Mouse (Mus musculus): ENCODE results near the gene Ldlr.
"Not testable (repeated sequence)": the region's sequence is repeated elsewhere in the genome, so short reads cannot be mapped to it uniquely, and the experiment has no call there.

Ldlr gene

DNA sequence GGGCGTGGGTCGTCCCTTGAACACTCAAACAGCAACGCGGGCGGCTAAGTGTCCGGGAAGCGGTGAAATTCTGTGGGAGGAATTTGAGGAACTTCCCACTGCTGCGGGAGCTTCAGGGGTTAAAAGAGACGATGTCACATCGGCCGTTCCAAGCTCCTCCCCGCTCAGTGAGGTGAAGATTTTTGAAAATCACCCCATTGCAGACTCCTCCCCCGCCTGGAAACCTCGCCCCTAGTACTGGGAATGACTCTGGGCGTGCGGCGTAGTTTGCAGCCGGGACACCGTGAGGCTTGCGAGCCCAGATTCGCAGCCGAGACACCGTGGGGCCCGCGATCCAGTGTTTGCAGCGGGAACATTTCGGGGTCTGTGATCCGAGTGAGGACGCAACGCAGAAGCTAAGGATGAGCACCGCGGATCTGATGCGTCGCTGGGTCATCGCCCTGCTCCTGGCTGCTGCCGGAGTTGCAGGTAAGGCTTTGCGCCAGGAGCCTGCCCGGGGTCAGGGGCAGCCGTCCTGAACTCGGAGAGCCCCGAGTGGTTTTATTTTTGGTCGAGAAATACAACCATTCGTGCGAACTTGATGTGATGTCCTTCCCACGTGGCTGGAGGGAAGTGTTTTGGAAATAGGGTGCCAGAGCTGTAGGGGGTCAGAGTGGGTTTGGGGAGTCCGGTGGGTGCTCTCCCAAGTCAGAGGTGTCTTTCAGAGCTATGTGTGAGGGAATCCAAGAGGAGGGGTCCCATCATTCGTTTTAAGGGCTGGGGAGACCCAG is at the start of gene Ldlr:
Ldlr (plus strand) TSS at position 107 of the 770 bp plus-strand sequence.
- peak; percentile 97 for DNase-seq

GRCm38 (mm10) chr9:21677706-21678105 is 45.6 kb upstream of the Ldlr start:
- DNase-seq, result no peak

- no peak for DNase-seq
Observed at GRCm38 (mm10) chr9:21680448-21680847, 42.8 kb upstream of the Ldlr start.

DNA sequence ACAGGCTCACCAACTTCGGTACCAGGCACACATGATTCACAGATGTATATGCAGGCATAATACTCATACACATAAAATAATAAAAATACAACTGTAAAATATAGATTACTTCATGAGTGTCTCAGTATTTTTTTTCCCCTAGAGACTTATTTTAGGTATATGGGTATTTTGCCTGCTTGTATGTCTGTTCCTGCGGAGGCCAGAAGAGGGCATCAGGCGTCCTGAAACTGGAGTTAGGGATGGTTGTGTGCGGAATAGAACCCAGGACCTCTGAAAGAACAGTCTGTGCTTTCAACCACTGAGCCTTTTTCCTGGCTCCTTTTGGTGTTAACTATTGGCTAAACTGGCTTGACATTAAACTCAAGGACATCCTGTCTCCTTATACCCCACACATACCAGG is 40.5 kb upstream of the Ldlr start:
- DNase-seq, result no peak

DNA sequence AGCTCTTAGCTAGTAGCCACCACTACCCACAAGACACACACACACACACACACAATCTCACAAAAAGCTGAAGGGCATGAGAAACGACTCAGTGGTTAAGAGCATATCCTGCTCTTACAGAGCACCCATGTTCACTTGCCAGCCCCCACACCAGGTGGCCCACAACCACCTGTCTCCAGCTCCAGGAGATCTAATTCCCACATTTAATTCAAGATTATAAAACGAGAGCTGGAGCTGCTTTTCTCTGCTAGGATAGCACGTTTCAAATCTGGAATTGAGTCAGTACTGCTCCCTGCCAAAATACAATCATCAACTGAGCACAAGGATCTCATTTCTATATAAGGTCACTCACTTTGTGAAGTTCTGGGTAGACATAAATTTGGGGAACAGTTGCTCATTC is 39.4 kb upstream of the Ldlr start:
- no peak for DNase-seq

DNA sequence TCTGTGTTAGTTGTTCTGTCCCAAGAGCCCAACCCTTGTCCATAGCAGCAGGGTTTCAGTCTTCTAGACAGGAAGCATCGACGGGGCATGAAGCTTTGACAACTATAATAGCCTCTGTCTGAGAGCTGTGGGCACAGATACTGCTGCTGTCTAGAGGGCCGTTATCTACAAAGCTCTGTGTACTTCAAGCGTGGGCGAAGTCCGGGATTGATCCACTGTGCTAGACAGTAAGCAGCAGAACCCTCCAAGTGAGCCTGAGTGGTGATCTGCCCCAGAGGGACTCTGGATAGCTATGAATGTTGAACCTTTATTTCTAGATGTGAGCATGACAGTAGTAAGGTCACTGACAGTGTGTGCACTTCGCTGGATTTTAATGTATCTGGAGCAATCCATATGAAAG is 34.7 kb upstream of the Ldlr start:
- DNase-seq, result no peak

GRCm38 (mm10) chr9:21690031-21690430 is 33.3 kb upstream of the Ldlr start:
- DNase-seq, result no peak

DNA sequence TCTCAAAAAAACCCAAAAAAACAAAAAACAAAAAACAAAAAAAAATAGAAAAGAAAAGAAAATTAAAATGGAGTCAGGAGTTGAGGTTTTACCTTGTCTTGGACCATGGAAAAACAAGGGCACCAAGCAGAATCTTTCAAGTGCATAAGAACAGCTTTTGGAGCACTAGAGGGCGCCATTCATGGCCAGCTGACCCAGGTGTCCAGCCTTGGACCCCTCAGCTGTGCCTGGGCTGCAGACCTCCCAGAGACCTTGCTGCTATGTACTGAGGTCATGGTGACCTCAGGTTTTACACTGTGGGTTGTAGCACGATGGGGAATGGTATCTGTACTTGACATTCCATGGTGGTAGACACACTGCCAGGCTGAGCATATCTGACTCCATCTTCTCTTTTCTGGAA is 31.4 kb upstream of the Ldlr start:
- peak; percentile 56 for DNase-seq

DNA sequence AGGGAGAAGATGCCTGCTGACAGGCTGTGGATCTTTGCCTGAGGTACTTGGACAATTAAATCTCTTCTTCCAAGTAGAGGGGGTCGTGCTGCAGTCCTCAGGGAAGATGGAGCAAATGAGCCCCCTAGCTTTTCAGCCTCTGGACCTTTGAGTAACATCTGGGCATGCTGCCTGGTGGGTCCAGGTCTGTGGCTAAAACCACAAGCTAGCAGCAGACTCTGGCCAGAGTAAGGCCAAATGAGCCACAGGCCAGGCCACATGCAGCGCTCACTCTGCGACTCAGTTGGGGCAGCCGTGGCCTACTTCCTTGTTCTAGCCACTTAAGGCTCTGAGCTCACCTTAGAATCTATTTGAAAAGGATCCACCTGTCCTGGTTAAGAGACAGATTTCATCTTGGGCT is 30.8 kb upstream of the Ldlr start:
- DNase-seq, result no peak

GRCm38 (mm10) chr9:21694071-21694470 is 29.2 kb upstream of the Ldlr start:
- no peak for DNase-seq

DNA sequence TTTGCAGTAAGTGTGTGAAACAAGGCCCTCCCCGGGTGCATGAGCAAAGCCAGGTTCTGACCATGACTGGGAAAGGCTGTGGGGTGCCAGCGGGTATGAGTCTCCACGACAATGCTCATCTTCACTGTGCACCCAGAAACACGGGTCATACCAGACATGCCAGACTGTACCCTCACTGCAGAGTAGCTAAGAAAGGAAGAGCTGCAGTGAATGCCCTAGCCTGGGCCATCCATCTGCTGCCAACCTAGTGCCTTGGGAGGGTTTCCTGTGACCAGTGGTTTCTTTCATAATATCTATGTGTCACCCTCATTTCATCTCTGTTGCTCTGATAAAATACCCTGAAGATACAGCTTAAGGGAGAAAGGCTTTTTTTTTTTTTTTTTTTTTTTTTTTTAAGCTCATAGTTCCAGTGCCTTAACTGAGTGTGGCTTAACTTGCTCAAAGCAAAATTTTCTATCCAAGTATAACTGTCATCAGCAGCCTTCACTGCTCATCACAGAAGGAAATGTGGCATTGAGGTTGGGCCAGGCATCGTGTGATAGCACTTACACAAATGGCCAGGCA is 28.0 kb upstream of the Ldlr start:
- no peak for DNase-seq

GRCm38 (mm10) chr9:21697121-21697520 is 26.2 kb upstream of the Ldlr start:
- DNase-seq, result no peak

GRCm38 (mm10) chr9:21699280-21699679 is 24.0 kb upstream of the Ldlr start:
- not testable (repeated sequence) for DNase-seq

- DNase-seq, result no peak
Observed at GRCm38 (mm10) chr9:21701091-21701490, 22.2 kb upstream of the Ldlr start.

DNA sequence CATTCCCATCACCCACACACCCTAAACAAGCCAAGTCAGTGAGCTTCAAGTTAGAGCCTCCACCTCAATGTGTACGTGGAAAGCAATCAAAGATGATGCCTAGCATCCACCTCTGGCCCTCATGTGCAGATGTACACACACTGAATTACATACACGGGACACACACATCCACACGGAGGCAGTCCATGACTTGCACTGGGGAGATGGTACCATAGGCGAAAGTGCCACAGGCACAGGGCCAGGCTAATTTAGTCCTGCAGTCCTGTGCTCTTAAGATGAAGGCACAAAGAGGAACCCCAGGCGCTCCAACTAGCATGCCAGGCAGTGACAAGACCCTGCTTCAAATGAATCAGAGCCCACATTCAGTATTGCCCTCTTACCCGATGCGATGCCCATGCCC is 19.8 kb upstream of the Ldlr start:
- DNase-seq, result no peak

- no peak for DNase-seq
Observed at GRCm38 (mm10) chr9:21706085-21706484, 17.2 kb upstream of the Ldlr start.

GRCm38 (mm10) chr9:21706586-21707265 is 16.6 kb upstream of the Ldlr start:
- DNase-seq, result no peak

GRCm38 (mm10) chr9:21709340-21709739 is 13.9 kb upstream of the Ldlr start:
- DNase-seq, result no peak

- DNase-seq, result peak; percentile 23
Observed at GRCm38 (mm10) chr9:21715298-21715697, 8.0 kb upstream of the Ldlr start.

GRCm38 (mm10) chr9:21717015-21717414 is 6.3 kb upstream of the Ldlr start:
- DNase-seq, result no peak

DNA sequence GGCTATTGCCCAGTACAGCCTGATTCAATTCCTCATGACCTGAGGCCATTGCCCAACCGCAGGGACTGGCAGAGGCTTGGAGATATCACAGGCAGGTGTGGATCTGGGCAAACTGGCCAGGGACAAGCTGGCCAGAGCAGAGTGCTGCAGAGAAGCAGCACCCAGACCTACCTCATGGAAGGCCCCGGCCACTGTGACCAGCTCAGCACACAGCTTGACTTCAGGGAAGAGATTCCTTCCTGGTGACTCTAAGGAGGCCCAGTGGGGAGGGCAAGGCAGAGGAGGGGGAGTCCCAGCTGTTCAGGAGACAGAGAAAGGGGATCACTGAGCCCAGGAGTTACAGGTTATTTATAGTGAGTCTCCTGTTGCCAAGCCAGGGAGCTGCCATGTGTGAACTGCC is 2.2 kb upstream of the Ldlr start:
- no peak for DNase-seq

- DNase-seq, result peak; percentile 96
Observed at GRCm38 (mm10) chr9:21724147-21724536, 859 bp downstream of the Ldlr start.

- DNase-seq, result no peak
Observed at GRCm38 (mm10) chr9:21725224-21726121, 2.2 kb downstream of the Ldlr start.

Data from lung, postnatal 10 days (tissue).